Mouse (Mus musculus) liver, adult 2 months (tissue): ENCODE results near the gene Smc6.

Experiments used
- CTCF ChIP-seq: fragments of 200-500 bp; IDR thresholded peaks from 2 replicates; pipeline ENCODE4 v1.5.1; 2011; ENCODE audit warnings: low read depth, low read length, control low read depth
- POLR2A ChIP-seq: fragments of 200-500 bp; IDR thresholded peaks from 2 replicates; pipeline ENCODE4 v1.6.1; 2011; ENCODE audit warnings: low read length, control low read depth; ENCODE audit not compliant: insufficient read depth; ENCODE audit errors: extremely low read depth

DNA sequence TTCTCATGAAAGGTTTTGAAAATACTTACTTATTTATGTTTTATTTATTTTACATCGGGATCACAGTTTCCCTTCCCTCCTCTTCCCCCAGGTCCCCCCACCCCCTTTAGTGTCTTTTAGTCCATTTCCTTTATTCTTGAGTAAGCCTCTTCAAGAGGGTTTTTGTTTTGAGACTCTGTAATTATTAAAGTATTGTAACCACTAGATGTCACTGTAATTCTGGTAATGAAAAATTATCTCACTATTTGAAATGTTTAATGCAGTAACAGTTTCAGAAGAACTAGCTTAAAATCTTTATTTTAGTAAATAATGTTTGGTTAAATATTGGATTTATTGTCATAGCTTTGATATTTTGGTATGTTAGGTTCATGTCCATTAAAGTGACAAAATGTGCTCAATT, 48.2 kb downstream of the Smc6 start:
- TF ChIP-seq CTCF (no peak), POLR2A (no peak)
